Mouse (Mus musculus) left cerebral cortex, postnatal 14 days (tissue): ENCODE results near the gene 3425401B19Rik. TPM values are rescaled to one million over a fixed set of nuclear protein-coding genes. Genes with fewer than 3 reads are reported as not detected.

Source experiments
- DNase-seq, 2 experiments: peaks; one replicate each; pipeline ENCODE4 v3.0.0; 2021 to 2022; ENCODE audit warnings: low spot score in 2 of 2, mixed read lengths in 1 of 2
- intact Hi-C: fragments of 180-260 bp; cut with DNase I; formaldehyde crosslinking; loops from one replicate; pipeline ENCODE4 v1.15.1; 2025
- long read RNA-seq, 2 experiments: library from polyadenylated mRNA; stranded (forward); transcript quantifications; one replicate each; pipeline ENCODE4 v2.0.0; 2021
- total RNA-seq, 2 experiments: library from RNA; stranded (reverse); gene quantifications; 2 replicates each; pipeline ENCODE4 v1.2.3; 2021

The 3425401B19Rik gene
- total RNA-seq, result under 1 TPM; 0.13 to 0.15 TPM
- long read RNA-seq, experiment 1, result 0 reads
- long read RNA-seq, experiment 2, result 0 reads

DNA sequence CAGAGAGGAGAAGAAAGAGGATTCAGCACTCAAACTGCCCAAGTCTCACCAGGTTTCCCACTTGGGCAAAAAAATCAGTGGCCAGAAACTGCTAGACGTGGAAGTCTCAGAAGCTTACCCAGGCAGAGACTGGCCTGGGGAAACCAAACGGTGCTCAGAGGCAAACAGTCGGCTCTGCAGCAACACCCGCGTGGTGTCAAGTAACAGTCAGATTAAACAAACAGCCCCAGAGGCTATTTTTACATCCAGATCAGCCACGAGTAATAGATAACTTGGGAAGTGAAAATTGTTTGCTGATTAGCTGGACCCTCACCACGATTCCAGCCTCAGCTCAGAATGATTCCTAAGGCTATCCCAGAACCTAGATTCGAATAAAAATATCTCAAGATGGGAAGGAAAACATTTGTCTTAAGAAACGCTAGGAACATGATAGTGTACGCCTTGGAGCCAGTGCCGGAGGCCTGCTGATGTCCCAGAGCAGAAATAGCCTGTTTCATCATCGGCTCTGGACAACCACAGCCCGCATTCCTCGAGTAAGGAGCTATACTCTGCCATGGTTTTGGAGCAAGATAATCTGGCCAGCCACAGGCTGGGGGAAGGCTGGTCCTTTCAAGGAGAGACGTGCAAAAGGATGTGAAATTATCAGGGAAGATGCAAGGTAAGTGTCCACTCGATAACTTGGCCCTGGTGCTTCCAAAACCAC, at the start of gene 3425401B19Rik:
Gene 3425401B19Rik, minus strand, starts transcription at position 170 of the 703 bp plus-strand sequence.
- intact Hi-C loops, result no loop called here

DNA sequence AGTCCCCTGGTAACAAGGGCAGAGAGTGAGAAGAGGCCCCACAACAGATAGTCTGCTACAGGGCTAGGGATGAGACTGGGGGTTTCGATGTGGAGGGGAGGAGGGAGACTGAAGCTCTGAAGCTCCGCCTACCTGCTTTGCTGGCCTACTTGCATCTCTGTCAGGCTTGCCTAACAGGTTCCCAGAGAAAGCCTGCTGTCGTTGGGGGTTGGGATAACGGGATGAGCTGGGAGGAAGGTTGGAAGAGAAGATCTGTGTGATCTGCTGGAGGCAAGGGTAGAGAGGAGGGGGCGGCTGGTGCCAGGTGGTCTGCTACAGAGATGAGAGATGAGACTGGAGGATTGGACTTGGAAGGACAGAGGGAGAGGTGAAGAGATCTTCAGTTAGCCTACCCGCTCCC, 47.9 kb upstream of the 3425401B19Rik start:
- intact Hi-C loops, result no loop called here
- DNase-seq, result no peak

More for the DNA sequence above, at the start of gene 3425401B19Rik:
- no peak for DNase-seq

DNA sequence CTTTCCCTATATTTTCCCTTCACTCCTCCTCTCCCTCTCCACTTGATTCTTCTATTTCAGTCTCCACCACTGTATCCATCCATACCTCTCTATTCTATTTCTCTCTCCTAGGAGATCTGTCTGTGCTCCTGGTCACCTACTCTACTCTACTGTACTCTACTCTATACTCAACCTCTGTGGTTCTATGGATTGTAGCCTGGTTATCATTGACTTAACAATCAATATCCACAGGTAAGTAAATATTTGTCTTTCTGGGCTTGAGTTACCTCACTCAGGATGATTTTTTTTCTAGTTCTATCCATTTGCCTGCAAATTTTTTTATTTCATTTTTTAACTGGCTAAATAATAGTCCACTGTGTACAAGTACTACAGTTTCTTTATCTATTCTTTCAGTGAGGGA, 41.8 kb upstream of the 3425401B19Rik start:
- DNase-seq, result no peak
- intact Hi-C loops, result no loop called here

DNA sequence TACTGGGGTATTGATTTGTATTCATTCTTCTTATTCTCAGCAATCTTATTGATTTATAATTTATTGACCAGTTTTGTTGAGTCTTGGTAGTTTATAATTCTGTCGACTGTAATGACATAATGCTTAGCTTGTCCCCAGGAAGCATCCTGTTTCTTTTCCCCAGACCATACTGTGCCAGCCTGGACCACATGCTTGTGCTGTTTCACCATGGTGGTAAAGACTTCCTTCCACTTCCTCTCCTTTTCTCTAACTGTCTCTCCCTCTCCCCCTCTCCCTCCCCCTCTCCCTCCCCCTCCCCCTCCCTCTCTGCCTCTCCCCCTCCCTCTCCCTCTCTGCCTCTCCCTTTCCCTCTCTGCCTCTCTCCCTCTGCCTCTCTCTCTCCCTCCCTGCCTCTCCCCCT, 36.4 kb upstream of the 3425401B19Rik start:
- intact Hi-C loops, result no loop called here

DNA sequence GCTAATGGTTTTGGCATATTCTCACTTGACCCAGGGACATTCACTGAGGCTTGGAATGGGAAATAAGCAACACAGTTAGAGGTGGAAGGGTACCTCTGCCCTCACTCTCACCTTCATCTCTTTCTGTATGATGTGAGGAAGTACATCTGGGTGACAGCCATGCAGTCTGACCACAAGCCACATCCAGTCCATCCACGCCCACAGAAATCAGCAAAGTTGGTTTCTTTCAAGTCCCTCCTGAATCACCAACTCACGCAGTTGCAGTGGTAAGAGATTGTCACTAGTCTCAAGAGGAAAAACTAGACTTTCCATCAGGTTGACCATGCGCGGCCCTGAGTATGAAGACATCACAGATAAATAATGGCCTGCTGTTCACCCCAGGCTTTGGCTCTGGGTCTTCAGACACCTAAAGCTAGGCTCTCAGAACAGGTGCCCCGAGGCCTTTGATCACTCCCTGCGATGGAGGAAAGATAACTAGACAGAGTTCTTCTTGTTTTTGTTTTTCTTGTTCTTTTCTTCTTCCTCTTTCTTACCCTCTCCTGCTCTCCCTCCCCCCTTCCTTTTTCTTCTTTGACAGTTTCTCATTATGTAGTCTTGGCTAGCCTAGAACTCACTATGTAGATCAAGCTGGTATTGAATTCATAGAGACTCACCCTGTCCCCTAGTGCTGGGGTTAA, 31.8 kb upstream of the 3425401B19Rik start:
- intact Hi-C loops, result no loop called here
- no peak for DNase-seq

More for the DNA sequence above, 36.4 kb upstream of the 3425401B19Rik start:
- no peak for DNase-seq

DNA sequence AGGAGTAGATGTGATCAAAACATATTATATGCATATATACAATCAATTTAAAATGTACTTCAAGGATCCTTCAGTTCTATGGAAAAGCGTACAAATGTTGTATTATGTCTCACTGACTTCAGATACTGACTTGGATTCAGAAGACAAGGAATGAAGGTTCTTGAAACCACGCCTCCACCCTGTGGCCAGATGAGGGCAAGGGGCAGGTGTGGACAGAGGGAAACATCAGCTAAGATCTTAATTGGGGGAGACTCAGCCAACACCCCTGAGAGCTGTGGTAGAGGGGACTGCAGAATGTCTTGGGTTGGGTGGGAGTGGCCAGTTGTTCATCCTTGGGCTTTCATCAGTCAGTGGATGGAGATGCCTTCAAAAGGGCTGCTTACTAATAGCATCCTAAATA, 30.4 kb upstream of the 3425401B19Rik start:
- no peak for DNase-seq
- intact Hi-C loops, result no loop called here

DNA sequence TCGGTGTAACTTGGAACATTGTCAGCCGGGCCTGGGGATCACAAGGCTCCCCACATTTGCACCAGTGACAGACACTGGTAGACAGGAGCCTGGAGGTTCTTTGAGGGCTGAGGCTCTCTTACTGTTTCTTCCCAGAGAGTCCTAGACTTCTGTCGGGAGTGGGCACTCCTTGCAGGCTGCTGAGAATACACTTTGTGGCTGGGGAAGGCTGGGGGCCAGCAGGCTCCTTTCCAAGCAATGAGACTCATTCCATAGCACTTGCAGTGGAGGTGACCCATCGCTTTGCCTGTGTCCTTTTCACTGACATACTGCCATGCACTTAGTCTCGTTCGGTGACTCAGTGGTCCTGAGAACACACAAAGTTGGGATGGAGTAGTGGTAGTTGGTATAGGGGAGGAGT, 30.0 kb upstream of the 3425401B19Rik start:
- DNase-seq, result no peak
- intact Hi-C loops, result no loop called here

DNA sequence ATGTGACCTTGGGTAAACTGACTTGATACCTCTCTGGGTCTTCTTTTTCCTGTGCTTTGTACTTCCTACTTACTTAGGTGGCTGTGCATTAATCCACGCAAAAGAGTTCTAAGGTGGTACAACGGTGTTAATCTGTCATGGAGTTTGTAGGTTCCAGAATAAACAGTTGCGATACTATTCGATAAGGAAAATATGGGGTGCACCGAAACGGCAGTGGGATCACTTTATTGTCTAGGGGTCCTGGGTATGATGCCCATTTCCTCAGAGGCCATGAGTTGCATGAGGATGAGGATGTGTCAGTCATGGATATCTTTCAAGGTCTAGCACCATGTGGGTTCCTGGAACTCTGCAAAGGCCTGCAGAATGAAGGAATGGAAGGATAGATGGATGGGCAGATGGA, 24.8 kb upstream of the 3425401B19Rik start:
- intact Hi-C loops, result no loop called here
- no peak for DNase-seq

DNA sequence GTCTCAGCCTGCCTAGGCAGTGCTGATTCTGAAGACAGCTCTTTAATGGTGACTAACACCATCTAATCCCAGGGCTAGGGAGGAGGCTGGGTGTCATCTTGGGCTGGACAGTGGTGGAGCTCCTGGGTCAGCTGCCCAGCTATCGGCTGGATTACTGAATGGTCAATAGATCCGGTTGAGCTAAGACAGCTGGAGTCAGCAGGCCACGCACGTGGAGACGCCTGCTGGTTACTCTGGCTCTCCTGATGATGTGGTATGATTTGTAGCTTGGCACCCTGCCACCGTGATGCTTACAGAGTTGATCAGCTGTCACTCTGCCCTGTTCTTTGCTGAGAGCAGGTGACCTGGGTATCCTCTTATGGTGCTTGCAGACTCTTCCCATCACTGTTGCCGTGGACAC, 23.7 kb upstream of the 3425401B19Rik start:
- intact Hi-C loops, result no loop called here
- no peak for DNase-seq

DNA sequence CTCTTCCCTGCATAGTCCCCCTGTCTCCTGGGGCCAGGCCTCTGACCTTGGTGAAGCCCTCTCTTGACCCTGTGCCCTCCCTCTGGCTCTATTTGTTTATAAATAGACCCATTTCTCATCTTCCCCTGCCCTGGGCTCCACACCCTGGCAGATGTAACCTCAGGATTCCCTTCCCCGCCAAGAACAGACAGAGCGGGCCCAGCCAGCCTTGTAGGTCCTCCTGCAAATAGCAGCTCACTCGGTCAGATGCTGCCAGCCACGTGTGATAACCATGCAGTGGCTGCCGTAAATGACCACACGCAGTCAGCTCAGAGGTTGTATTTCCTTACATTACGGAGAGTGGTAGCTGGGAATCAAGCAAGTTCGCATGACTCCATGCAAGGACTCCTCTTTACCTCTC, 22.8 kb upstream of the 3425401B19Rik start:
- intact Hi-C loops, result no loop called here
- DNase-seq, result no peak

DNA sequence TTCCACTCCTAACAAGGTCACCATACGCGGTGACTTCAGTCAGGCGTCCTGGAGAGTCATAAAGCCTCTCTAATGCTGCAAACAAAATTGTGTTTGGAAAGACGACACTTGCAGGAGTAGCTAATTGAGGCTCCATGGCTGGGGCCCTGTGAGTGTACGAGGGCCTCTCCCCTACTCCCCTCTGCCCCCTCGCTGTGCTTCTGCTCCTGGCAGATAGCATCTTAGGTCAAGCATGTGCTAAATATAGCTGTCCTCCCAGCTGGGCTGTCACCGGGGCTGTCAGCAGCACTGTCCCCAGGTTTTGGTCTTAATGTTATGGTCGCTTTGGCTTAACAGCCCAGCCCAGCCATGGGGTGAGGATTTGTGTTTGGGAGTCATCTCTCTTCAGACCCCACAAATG, 15.9 kb upstream of the 3425401B19Rik start:
- intact Hi-C loops, result no loop called here
- no peak for DNase-seq

DNA sequence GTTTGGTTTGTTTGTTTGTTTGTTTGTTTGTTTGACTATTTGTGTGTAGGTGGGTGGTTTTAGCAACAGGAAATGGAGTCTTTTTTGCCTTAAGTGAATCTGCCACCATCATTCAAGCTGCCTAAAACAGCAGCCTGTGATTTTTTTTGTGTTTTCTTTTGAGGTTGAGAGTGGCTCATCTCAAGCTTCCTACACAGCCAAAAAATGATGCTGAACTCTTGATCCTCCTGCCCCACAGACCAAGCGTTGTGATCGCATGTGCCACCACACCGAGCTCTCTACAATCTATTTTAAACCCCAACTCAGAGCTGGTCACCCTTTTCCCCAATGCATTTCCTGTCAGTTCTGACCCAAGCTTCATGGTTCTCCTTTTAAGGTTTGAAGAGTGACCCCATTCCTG, 13.5 kb upstream of the 3425401B19Rik start:
- intact Hi-C loops, result no loop called here
- DNase-seq, result no peak

DNA sequence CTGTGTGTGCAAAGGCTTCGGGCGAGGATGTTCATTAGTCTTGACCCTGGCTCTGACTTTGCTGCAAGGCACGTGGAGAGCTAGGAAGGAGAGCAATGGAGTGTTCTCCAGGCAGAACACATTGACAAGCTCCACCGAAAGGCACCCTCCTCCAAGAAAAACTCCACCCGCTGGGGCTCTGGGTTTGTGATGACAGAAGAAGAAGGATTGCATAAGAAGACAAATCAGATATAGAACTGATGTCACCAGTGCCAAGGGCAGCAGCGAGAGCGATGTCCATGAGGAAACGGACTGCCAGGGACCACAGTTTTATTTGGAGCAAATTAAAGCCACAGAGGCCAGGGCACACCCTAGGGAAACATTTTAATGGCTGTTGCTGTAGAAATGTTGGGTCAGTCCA, 12.7 kb upstream of the 3425401B19Rik start:
- intact Hi-C loops, result no loop called here

DNA sequence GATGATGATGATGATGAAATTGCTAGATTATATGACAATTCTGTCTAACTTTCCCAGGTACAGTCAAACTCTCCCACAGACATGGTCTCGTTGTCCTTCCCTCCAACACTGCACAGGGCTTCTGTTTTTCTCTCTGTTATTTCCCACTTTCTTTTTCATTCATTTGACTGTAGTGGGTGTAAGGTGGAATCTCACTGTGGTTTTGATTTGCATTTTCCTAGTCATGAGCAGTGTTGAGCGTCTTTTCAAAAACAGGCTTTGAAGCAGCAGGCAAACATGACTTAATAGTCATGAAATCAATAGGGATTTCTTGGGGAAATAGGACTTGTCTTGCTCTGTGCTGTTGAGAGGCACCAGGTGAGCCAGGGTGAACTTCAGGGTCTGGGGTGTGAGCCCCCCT, 11.3 kb upstream of the 3425401B19Rik start:
- DNase-seq, result no peak

More for the DNA sequence above, 12.7 kb upstream of the 3425401B19Rik start:
- no peak for DNase-seq

DNA sequence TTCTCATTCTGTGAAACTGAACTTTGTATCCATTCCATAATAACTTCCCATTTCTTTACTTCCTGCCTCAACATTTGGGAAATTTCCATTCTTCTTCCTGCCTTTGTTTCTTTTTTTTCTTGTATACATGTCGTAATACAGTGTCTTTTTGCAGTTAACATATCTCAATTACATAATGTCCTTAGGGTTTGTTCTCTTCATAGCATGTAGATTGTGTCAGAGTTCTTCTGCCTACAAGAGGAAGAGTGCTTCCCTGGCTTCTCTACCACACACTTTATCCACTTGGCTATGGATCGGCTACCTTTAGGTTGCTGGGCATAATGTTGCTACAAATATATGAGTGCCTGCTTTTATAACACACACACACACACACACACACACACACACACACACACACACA, 10.8 kb upstream of the 3425401B19Rik start:
- intact Hi-C loops, result no loop called here
- DNase-seq, result no peak

More for the DNA sequence above, 11.3 kb upstream of the 3425401B19Rik start:
- intact Hi-C loops, result no loop called here

DNA sequence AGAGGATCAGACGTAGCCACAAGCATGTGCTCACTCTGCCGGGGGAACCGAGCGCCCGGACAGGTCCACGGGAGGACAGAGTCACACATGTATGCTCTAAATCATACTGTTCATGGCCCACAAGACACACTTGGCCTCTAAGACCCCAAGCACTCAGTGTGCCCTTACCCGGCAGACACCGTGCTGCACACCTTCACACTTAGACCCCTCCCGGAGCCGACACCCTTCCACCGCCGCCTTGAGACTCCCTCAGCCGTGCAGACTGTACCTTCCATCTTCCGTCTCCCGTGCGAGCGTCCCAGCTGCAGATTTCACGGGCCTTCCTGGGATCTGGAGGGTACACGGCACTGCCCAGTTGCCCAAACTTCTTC, 373 bp downstream of the 3425401B19Rik start:
- intact Hi-C loops, result no loop called here
- DNase-seq, result no peak

DNA sequence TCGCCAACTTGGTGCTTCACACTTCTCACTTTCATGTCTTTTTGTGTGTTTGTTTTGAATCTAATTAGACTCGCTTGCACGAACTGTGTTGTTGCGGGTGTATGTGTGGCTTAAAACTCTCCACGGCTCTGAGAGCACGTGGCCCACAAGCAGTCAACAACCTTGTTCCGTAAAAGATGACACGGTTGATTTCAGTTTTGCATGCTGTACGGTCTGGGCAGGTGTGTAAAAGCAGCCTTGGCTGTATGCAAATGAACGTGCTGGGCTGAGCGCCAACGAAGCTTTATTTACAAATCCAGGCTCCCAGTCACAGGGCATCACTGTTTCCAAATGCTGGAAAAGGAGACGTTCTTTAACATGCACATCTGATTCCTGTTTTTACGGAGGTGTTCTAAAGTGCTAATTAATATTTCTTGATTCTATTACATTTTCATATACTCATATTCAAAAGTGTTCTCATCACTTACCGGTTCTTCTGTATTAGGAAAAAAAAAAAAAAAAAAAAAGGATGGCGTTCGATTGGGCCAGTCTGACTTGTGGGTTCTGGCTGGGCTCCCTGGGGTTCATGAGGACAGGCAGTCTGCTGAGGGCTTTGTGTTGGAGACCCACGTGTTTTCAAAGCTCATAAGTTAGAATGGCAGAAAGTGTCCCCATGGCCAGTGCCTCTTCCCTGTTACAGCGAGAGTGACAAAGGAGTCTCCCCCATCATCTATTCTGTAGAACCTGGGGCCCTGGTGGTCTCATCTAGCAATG, 935 bp downstream of the 3425401B19Rik start:
- intact Hi-C loops, result no loop called here
- DNase-seq, result peak; percentile 30 to 44

DNA sequence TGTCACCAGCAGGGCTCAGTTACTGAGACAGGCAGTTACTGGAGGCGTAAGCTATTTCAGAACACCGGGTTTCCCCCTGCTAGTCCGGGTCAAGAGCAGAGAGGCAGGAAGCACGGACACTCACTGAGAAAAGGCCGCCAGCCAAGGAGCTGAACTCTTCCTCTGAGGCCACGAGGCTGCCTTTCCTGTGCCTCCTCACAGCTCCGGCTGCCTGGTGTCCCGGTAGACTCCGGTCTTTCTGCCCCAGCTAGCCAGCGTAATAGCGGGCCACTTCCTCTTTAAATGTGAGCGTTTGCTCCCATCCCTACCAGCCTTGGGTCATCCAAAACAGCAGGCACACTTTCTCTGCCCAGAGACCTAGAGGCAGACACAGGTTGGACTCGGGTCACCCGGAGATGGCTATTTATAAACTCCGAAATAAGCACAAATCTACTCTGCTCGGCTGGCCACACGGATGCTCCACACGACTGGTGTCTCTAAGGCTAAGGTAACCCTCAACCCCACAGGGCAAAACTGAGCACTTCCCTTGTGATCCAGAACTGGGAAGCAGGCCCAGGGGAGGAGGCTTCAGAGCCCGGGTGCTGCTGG, 1.7 kb downstream of the 3425401B19Rik start:
- intact Hi-C loops, result no loop called here
- peak; percentile 33 for DNase-seq

DNA sequence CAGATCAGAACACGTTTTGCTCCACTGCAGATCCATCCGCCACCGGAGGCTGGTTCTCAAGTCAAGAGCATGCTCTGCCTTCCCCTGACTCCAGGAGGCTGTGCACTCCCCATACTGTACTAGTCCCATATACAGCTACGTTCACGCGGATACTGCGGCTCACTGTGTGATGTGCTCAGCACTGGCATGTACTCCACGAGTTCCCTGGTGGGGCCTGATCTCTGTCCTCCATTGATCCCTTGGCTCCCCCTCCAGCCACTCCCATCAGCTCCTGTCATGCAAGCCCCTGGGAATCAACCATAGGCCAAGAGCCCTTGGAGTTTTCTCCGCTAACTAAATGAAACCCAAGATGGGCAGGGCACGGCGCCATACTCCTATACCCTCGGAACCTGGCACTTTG, 2.6 kb downstream of the 3425401B19Rik start:
- no peak for DNase-seq
- intact Hi-C loops, result no loop called here

DNA sequence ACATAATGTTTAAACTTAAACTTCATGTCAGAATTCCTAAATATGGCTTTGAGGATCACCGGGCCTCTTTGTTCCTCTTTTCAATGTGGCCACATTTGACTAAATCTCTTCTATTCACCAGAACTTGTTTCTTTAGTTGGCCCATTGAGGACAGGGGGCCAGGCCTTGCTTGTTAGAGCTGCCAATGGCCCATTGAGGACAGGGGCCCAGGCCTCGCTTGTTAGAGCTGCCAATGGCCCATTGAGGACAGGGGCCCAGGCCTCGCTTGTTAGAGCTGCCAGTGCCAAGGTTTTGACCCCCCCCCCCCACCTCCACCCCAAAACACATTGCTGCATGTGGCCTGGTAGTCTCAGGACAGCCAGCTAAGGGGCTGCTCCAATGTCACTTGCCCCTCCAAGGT, 3.5 kb downstream of the 3425401B19Rik start:
- no peak for DNase-seq
- intact Hi-C loops, result no loop called here
